Mouse (Mus musculus) natural killer cell, adult 2 months (primary cell): ENCODE data around the gene Arl5a.

Source experiments
- DNase-seq, 2 experiments: peaks; one replicate each; pipeline ENCODE4 v3.0.0; 2022; ENCODE audit warnings: low spot score in 2 of 2

The Arl5a gene

GRCm38 (mm10) chr2:52424747-52425522, at the start of gene Arl5a:
TSS of gene Arl5a (minus strand) at chr2:52424901.
- DNase-seq = peak; percentile 92 to 93

DNA sequence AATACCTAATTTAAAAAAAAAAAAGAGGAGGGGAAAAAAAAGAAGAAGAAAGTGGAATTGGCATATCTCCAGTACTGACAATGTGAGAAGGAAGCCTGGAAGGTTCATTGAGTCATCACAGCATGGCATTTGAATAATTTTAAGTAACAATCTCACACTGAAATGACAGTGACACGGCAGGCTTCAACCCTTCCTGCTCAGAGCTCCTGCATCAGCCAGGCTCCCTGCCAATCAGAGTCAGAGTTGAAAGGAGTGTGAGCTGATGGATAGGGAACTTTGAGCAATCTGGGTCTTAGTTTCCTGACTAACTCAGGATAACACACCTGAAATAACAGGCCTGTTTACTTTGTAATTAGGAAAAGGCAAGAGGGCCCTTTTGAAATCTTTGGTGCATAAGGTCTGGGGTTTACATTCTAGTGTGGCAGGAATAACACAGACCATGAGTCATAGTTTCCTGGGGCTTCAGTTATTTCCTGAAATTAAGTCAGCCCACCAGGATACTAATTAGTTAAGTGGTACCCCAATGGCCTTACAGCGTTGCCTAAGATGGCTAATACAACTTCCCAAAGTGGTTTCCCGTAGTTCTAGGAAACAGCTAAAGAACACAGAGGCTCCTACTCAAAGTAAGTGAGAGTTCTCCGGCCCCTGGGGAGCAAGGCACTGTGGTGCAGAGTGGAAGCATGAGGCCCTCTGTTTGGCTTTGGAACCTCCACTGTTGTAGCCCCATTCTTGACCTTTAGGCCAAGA, 47.0 kb upstream of the Arl5a start:
- DNase-seq = no peak

DNA sequence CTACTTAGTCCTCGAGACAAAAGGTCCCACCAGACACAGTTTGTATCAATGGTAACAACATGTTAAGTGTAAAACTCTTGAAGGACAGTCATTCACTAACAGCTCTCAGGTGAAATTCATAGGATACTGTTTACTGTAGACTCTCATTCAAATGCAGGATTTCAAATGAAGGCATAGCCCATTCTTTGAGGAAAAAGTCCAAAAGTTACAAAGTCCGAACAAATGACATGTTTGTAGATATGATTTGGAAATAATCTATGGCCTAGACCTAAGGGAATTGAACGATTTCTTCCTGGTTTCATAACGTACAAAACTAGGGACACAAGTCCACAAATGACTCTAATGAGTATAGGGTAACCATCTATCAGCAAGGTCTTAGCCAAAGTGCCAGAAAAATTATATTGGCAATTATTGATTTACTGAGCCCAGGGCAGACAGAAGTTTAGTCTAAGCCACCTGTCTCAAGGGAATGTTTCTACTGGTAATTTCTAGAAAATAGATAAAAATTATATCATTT, 45.4 kb upstream of the Arl5a start:
- no peak for DNase-seq

DNA sequence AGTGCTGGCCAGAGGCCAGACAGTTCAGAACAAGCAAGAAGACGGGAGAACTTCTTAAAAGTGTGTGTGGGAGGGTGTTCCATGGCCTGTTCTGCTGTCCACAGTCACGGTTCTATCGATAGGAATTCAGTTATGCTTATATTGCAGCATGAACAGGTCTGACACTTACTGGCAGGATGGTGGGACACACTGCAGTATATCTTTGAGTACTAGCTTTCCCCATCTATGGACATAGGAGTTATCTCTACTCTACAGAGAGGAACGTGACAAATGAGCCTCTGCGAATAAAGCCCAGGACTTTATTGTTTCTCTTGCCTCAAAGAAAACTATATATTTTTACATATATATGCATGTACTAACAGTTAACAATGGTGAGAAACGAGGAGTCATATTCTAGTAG, 42.9 kb upstream of the Arl5a start:
- no peak for DNase-seq

DNA sequence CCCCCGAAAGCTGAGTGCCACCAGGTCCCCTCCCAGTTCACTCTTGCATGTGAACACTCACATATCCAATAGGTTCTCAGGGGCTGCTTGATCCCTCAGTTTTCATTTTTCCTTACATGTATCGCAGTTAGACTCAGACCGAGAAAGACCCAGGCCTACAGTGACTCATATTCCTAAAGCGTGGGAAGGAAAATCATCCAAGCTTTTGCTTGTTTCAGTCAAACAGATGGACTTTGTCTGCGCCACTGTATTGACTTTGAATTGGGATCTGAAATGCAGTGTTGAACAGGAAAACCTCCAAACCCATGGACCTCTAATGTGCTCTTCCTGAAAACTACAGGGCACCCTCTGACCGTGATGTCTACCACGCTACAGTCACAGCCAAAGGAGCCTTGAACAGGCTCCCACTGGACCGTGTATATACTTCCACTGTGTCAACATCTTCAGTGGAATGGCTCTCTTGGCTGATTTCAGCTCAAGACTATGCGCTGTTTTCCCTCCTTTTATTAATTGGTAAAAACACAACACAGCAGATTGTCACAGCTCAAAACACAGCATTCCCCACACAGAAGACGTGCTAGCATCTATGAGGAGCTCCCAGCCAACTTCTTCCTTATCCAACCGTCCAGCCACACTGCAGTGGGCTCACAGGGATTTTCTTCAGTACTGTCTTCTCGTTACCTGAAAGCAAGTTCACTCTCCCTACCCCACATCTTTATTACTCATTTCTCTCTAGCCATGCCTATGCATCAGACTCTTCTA, 36.7 kb upstream of the Arl5a start:
- DNase-seq = no peak

- no peak for DNase-seq
Measured at GRCm38 (mm10) chr2:52455606-52456479, 31.1 kb upstream of the Arl5a start.

- no peak for DNase-seq
Measured at GRCm38 (mm10) chr2:52449818-52450217, 25.1 kb upstream of the Arl5a start.

DNA sequence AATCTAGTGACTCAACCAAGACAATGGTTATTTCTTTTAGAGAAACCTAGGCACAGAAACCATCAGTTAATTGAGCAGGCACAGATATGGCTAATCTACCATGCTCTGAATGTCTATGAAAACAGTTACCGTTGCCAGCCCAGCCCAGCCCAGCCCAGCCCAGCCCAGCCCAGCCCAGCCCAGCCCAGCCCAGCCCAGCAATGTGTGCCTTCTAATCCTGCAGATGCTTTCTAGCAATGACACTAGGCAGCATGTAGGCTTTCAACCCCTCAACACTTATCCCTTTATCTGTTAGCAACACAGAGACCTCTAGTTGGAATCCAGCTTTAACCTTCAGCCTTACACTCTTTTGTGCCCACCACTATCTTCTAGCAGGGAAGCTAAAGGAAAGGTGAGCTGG, 24.2 kb upstream of the Arl5a start:
- no peak for DNase-seq

DNA sequence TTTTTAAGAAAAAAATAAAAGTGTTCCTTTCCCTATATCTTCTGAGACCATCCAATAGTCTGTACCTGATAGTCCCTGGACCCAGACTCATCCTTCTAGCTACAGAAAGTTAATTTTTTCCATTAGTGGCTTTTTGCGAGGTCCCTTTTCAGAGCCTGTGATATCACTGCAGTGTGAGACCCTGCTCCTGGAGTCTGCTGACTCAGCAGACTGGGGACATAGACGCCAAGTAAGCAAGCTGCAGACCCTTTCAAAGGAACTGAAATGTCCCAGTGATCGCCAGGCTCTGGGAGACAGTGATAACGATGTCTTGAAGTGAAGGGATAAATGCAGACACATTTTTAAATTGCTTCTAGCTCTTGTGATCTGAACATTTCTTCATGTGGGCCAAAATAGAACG, 21.9 kb upstream of the Arl5a start:
- no peak for DNase-seq

DNA sequence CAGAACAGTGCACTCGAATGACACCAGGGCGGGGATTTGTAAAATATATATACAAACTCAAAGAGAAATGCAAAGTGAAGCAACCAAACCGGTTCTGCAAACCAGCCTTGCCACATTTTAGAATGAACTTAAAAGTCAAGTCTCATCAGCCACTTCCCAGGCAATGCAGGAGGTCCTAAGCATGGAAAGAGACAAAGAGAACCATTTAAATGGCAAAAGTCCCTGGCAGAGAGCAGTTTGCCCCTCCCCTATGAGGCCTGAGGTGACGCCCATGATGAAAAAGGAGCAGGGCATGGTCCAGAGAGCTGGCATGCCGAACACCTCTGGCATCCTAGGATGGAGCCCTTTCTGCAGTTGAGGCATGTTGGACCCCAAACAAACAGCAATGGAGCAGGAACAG, 17.4 kb upstream of the Arl5a start:
- no peak for DNase-seq

GRCm38 (mm10) chr2:52440420-52441015, 15.8 kb upstream of the Arl5a start:
- DNase-seq = no peak

DNA sequence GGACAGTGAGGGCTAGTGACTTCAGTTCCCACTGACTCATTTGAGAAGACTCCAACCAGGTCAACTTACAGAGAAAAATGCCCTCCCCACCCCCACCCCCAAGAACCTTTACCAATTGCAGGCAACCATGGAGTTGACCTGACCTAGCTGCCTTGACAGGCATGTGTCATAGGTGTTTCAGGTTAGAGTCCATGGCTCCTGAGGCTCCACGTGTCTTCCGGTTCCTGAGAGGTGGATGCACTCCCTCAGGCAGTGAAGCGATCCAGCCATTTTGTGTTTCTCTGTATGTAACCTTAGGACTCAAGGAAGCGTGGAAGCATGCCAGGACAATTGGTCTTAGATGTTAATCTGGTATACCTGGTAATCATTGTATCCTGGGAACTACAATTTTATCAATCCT, 13.7 kb upstream of the Arl5a start:
- no peak for DNase-seq

- no peak for DNase-seq
Measured at GRCm38 (mm10) chr2:52438013-52438412, 13.3 kb upstream of the Arl5a start.

- DNase-seq = no peak
Measured at GRCm38 (mm10) chr2:52435919-52436632, 11.4 kb upstream of the Arl5a start.

GRCm38 (mm10) chr2:52433365-52433764, 8.7 kb upstream of the Arl5a start:
- no peak for DNase-seq

DNA sequence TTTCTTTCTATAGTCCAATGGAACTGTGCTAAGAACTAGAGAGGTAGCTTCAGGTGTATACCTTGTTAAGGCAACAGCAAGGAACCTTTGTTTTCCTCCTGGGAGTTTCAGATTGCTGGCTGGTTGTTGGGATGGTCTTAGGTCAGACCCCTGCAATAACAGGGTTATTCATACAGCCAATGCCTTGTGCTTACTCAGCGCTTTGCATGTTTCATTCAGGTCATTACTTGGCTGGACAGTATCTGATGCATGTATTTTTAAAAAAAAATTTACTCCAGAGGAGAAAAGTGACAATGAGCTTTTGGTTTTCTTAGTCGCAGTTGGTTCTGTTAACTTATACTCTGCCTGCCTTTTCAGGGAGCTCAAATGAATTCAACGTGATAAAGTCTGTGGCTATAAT, 2.7 kb upstream of the Arl5a start:
- DNase-seq = no peak

DNA sequence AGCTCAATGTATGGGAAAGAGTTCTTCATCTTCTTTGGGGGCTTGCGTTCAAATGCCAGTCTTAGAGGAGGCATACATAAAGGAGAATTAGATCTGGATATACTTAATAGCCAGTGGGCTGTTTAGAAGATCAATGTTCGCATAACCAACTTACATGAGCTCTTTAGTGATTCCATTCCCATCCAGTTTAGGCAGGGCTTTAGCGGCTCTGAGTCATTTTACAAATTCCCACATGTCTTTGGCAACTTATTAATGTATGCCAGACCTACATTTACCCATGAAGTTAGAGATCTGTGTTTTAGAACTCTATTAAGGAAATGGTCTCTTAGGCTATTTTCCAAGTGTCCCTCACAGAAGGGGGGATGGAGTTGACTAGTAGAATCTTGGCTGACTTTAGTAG, 1.3 kb upstream of the Arl5a start:
- no peak for DNase-seq

DNA sequence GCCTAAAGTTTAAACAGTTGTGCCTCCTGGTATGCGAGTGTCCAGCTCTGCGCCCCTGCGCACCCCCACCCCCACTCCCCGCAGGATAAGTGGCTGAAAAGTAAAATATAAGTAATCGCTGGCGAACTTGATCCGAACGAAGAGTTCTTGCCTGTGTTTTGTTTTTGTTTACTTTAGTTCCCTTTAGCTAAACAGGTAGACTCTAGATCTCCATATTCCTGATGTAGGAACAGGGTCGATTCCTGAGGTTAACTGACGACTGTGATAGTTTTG, 758 bp upstream of the Arl5a start:
- no peak for DNase-seq

GRCm38 (mm10) chr2:52424248-52424728, 413 bp downstream of the Arl5a start:
- DNase-seq = no peak

DNA sequence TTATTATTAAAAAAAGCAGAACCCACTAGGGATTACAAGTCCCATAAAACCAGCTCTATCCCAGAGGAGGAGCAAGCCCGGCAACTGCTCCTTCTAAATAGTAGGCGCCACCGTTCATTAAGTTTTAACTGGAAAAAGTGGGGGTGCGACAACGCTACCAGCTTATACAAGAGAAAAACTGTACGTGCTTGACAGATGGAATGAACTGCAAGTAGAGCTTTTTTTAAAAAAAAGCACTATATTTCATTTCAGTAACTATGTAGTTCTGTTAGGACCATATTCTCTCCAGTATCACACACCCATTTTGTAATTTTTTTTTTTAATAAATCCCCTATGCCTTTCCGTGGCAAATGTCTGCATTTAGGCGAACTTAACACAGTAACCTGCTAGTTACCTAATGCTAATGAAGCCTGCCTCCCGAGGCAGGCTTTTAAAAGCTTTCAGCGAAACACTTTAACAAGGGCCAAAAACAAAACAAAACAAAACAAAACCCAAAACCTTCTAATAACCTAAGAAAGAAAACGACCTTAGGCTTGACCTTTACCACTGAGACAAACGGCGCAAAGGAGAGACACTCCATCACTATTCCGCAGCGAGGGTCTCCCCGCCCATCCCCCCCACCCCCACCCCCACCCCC, 972 bp downstream of the Arl5a start:
- DNase-seq = no peak
